ENCODE assay signal across 17 mouse cellular contexts in genomic region chr8:126165486-126166095, GRCm38 (mm10).
DNase-seq lines count a peak whose midpoint lies in the region; ATAC-seq and TF ChIP-seq lines count a peak whose summit lies in the region.
"Had no signal": no experiment of that assay in that cellular context is flagged by ENCODE, and none has a peak within 500 bp of the region (broad histone marks: within the 10 kb centered on the region; RNA-seq: fewer than 3 reads in every experiment).

No protein-coding gene starts in this region.

- no peak overlapping the region for H3K4me2 ChIP-seq in midbrain, embryonic 12.5 days (replicated peaks)
- H3K4me2 ChIP-seq in hindbrain, postnatal 0 days (ENCODE audit: low read depth, low read length), result no peak overlapping the region
- H3K4me2 ChIP-seq in neural tube, embryonic 15.5 days, result no peak overlapping the region

- ATAC-seq in midbrain, embryonic 12.5 days (ENCODE audit: low FRiP score, low read depth), result no peak
- 0 out of 2 replicates have a peak, but pooled peaks have one; percentile 33 for ATAC-seq in hindbrain, postnatal 0 days
- ATAC-seq in neural tube, embryonic 15.5 days (ENCODE audit: low FRiP score), result peak; percentile 45
- ATAC-seq: liver, postnatal 0 days had no signal

- peak; percentile 47 to 54 for DNase-seq in cerebellum, postnatal 14 days
- no peak for DNase-seq in cerebellum, postnatal 25 days
- no peak for DNase-seq in midbrain, embryonic 10.5 days (ENCODE audit: low spot score)
- peak; percentile 61 for DNase-seq in hindbrain, postnatal 0 days (ENCODE audit: low spot score)
- no peak for DNase-seq in thymus, postnatal 14 days
- DNase-seq: adrenal gland, postnatal 10 days; cerebellum, adult 18-20 months; heart, adult 11 months; kidney, adult 18-20 months; kidney, postnatal 10 days; layer of hippocampus, adult 9-11 months; liver, postnatal 0 days; right cerebral cortex, postnatal 4 days; thymus, postnatal 25 days had no signal

- H3K4me3 ChIP-seq in midbrain, embryonic 12.5 days, result no peak overlapping the region
- no peak overlapping the region for H3K4me3 ChIP-seq in midbrain, embryonic 10.5 days
- no peak overlapping the region for H3K4me3 ChIP-seq in hindbrain, postnatal 0 days (ENCODE audit: low read length)
- no peak overlapping the region for H3K4me3 ChIP-seq in neural tube, embryonic 15.5 days (replicated peaks)
- H3K4me3 ChIP-seq: erythroblast, embryonic 14.5 days had no signal

- peaks cover 11% of the 10 kb centered on the region; the same call in 1 of the 2 replicates for H3K4me1 ChIP-seq in midbrain, embryonic 12.5 days
- peaks cover 14% of the 10 kb centered on the region for H3K4me1 ChIP-seq in midbrain, embryonic 10.5 days
- peaks cover 16% of the 10 kb centered on the region for H3K4me1 ChIP-seq in hindbrain, postnatal 0 days (ENCODE audit: insufficient read depth, low read length)
- peaks cover 28% of the 10 kb centered on the region for H3K4me1 ChIP-seq in neural tube, embryonic 15.5 days

- H3K9ac ChIP-seq in midbrain, embryonic 12.5 days (replicated peaks), result no peak overlapping the region
- H3K9ac ChIP-seq in hindbrain, postnatal 0 days (replicated peaks; ENCODE audit: low read length), result no peak overlapping the region
- no peak overlapping the region for H3K9ac ChIP-seq in neural tube, embryonic 15.5 days (replicated peaks)
- H3K9ac ChIP-seq: liver, postnatal 0 days had no signal

- H3K27me3 ChIP-seq in midbrain, embryonic 12.5 days, result no peaks in the 10 kb centered on the region
- no peaks in the 10 kb centered on the region for H3K27me3 ChIP-seq in midbrain, embryonic 10.5 days (ENCODE audit: low read depth, poor library complexity, severe bottlenecking)
- H3K27me3 ChIP-seq in hindbrain, postnatal 0 days (ENCODE audit: insufficient read depth, low read length), result no peaks in the 10 kb centered on the region
- H3K27me3 ChIP-seq in neural tube, embryonic 15.5 days (replicated peaks), result no peaks in the 10 kb centered on the region

- no peak for TF ChIP-seq CTCF in hindbrain, postnatal 0 days (IDR thresholded peaks at IDR 0.05; ENCODE audit: low read depth)

- no peaks in the 10 kb centered on the region for H3K36me3 ChIP-seq in midbrain, embryonic 12.5 days
- no peaks in the 10 kb centered on the region for H3K36me3 ChIP-seq in midbrain, embryonic 10.5 days
- no peaks in the 10 kb centered on the region for H3K36me3 ChIP-seq in hindbrain, postnatal 0 days (ENCODE audit: insufficient read depth, low read length)
- H3K36me3 ChIP-seq in neural tube, embryonic 15.5 days, result no peaks in the 10 kb centered on the region

- peak overlapping the region; percentile 39; the same call in 1 of the 2 replicates for H3K27ac ChIP-seq in midbrain, embryonic 12.5 days (replicated peaks)
- H3K27ac ChIP-seq in midbrain, embryonic 10.5 days (replicated peaks), result no peak overlapping the region
- H3K27ac ChIP-seq in hindbrain, postnatal 0 days, result peak overlapping the region; percentile 37
- peak overlapping the region; percentile 68 for H3K27ac ChIP-seq in neural tube, embryonic 15.5 days (replicated peaks)

- 89% methylated on average over 8 of the region's 8 CpGs for WGBS in midbrain, embryonic 12.5 days
- 92% methylated on average over 8 of the region's 8 CpGs for WGBS in midbrain, embryonic 10.5 days
- WGBS in hindbrain, postnatal 0 days, result 54% methylated on average over 8 of the region's 8 CpGs
- 38% methylated on average over 8 of the region's 8 CpGs for WGBS in neural tube, embryonic 15.5 days

- H3K9me3 ChIP-seq in midbrain, embryonic 12.5 days, result no peaks in the 10 kb centered on the region
- H3K9me3 ChIP-seq in midbrain, embryonic 10.5 days (replicated peaks), result no peaks in the 10 kb centered on the region
- no peaks in the 10 kb centered on the region for H3K9me3 ChIP-seq in hindbrain, postnatal 0 days (ENCODE audit: low read length)
- no peaks in the 10 kb centered on the region for H3K9me3 ChIP-seq in neural tube, embryonic 15.5 days (replicated peaks)

Comparison
In these comparisons a context has a peak if more than half of its experiments do, and no peak if none do; other contexts are left out.
1. DNase-seq: peak in cerebellum, postnatal 14 days (2 of 2) and hindbrain, postnatal 0 days (single experiment); none in cerebellum, postnatal 25 days (0 of 2), midbrain, embryonic 10.5 days (single experiment) and thymus, postnatal 14 days (single experiment).